Mouse (Mus musculus) liver, embryonic 16.5 days (tissue): ENCODE measurements around the gene Slc16a7. TPM values are rescaled to one million over a fixed set of nuclear protein-coding genes. Genes with fewer than 3 reads are reported as not detected.

Source experiments
- ATAC-seq: fragments of 200-750 bp; cut with Nextera tagmentation; 2 replicates; pipeline ENCODE4 v1.8.0; 2017; ENCODE audit warnings: low read depth, mild to moderate bottlenecking, moderate number of reproducible peaks, moderate library complexity
- H3K27ac ChIP-seq: fragments of 300-500 bp; sonication (generic); 2 replicates; pipeline ENCODE4 v1.5.1; 2014; ENCODE audit warnings: mild to moderate bottlenecking, low read length
- H3K27me3 ChIP-seq: fragments of 300-500 bp; sonication (generic); 2 replicates; pipeline ENCODE4 v1.6.1; 2014; ENCODE audit warnings: low read depth, low read length, mixed read lengths; ENCODE audit not compliant: control insufficient read depth, insufficient read depth
- H3K36me3 ChIP-seq: fragments of 300-500 bp; sonication (generic); 2 replicates; pipeline ENCODE4 v1.6.1; 2014; ENCODE audit warnings: mild to moderate bottlenecking; ENCODE audit not compliant: control insufficient read depth, insufficient read depth
- H3K4me1 ChIP-seq: fragments of 300-500 bp; sonication (generic); 2 replicates; pipeline ENCODE4 v1.6.1; 2014; ENCODE audit warnings: low read depth, low read length, mixed read lengths; ENCODE audit not compliant: control insufficient read depth
- H3K4me2 ChIP-seq: fragments of 300-500 bp; sonication (generic); 2 replicates; pipeline ENCODE4 v1.6.1; 2014; ENCODE audit warnings: low read depth, low read length, mixed read lengths
- H3K4me3 ChIP-seq: fragments of 300-500 bp; sonication (generic); 2 replicates; pipeline ENCODE4 v1.5.1; 2014; ENCODE audit warnings: low read depth, mild to moderate bottlenecking, low read length
- H3K9ac ChIP-seq: fragments of 300-500 bp; sonication (generic); 2 replicates; pipeline ENCODE4 v1.6.1; 2014; ENCODE audit warnings: low read depth, low read length
- H3K9me3 ChIP-seq: fragments of 300-500 bp; sonication (generic); replicated peaks from 2 replicates; pipeline ENCODE4 v1.6.1; 2016; ENCODE audit warnings: low read length; ENCODE audit not compliant: control insufficient read depth
- WGBS: fragments of 180-500 bp; shearing (Covaris S2); extraction: QIAGEN DNeasy Blood & Tissue Kit; methylation state at CpG from one replicate; pipeline ENCODE4 v1.1.7; 2014; ENCODE audit not compliant: insufficient replicate concordance; 5-methylcytosine and 5-hydroxymethylcytosine counted together
- polyA plus RNA-seq: library from polyadenylated mRNA; unstranded; fragments of >200 nt; fragmentation: Nextera tagmentation; extraction: Ambion mirVana; gene quantifications from 2 replicates; pipeline ENCODE4 v1.2.1, GENCODE M21; 2015

Gene Slc16a7
- polyA plus RNA-seq, 1 experiment from 2014 or later: 13.4 TPM

DNA sequence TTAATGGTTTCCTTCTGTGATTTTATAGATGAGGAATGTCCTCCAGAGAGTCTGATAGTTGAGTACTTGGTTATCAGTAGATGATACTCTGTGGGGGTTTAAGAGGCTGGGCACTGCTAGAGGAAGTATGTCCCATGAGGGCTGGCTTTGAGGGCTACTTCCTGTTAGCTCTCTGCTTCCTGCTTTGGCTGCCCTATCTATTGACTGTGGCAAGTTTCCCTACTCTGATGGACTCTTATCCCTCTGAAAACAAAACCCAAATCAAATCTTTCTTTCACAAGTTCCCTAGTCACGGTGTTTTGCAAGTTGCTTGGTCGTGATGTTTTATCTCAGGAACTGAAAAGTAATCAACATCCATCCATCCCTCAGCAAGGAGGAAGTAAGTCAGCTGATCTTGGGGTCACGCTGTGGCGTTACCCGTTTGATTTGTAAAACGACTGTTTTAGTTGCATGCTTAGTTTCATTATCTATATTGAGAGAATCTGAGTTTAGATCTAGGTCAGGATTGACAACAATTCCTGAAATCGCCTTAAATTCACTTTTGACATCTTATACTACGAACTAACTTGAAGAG is 19.1 kb downstream of the Slc16a7 start:
- no peaks in the 10 kb centered on the region for H3K4me1 ChIP-seq
- no peak overlapping the region for H3K27ac ChIP-seq
- no peaks in the 10 kb centered on the region for H3K9me3 ChIP-seq
- H3K4me3 ChIP-seq: no peak overlapping the region
- H3K4me2 ChIP-seq: no peak overlapping the region
- H3K9ac ChIP-seq: no peak overlapping the region
- ATAC-seq: peak; percentile 60; the same call in 1 of the 2 replicates
- no peaks in the 10 kb centered on the region for H3K27me3 ChIP-seq
- 21% methylated on average over 8 of the region's 8 CpGs for WGBS
- H3K36me3 ChIP-seq: no peaks in the 10 kb centered on the region

- no peak for ATAC-seq
- H3K4me2 ChIP-seq: no peak overlapping the region
- no peak overlapping the region for H3K9ac ChIP-seq
- H3K4me3 ChIP-seq: no peak overlapping the region
- H3K36me3 ChIP-seq: no peaks in the 10 kb centered on the region
- no peaks in the 10 kb centered on the region for H3K27me3 ChIP-seq
- H3K27ac ChIP-seq: no peak overlapping the region
- no peaks in the 10 kb centered on the region for H3K4me1 ChIP-seq
- no peaks in the 10 kb centered on the region for H3K9me3 ChIP-seq
- 73% methylated on average over 7 of the region's 7 CpGs for WGBS
Measured at GRCm38 (mm10) chr10:125358479-125358878, 30.8 kb downstream of the Slc16a7 start.

GRCm38 (mm10) chr10:125352805-125353204 is 36.5 kb downstream of the Slc16a7 start:
- no peaks in the 10 kb centered on the region for H3K27me3 ChIP-seq
- no peaks in the 10 kb centered on the region for H3K36me3 ChIP-seq
- H3K27ac ChIP-seq: no peak overlapping the region
- ATAC-seq: no peak
- H3K4me3 ChIP-seq: no peak overlapping the region
- no peaks in the 10 kb centered on the region for H3K4me1 ChIP-seq
- H3K4me2 ChIP-seq: no peak overlapping the region
- 69% methylated on average over 7 of the region's 7 CpGs for WGBS
- H3K9ac ChIP-seq: no peak overlapping the region
- no peaks in the 10 kb centered on the region for H3K9me3 ChIP-seq

- Histone ChIP-seq H3K27me3 (no peaks in the 10 kb centered on the region), H3K9ac (no peak overlapping the region), H3K4me3 (no peak overlapping the region), H3K4me1 (no peaks in the 10 kb centered on the region), H3K9me3 (no peaks in the 10 kb centered on the region), H3K4me2 (no peak overlapping the region), H3K36me3 (no peaks in the 10 kb centered on the region), H3K27ac (no peak overlapping the region)
- 56% methylated on average over 3 of the region's 3 CpGs for WGBS
- ATAC-seq: no peak
Measured at GRCm38 (mm10) chr10:125348171-125348570, 41.1 kb downstream of the Slc16a7 start.

- WGBS: 72% methylated on average over 6 of the region's 6 CpGs
- Histone ChIP-seq H3K4me1 (no peaks in the 10 kb centered on the region), H3K27ac (no peak overlapping the region), H3K9ac (no peak overlapping the region), H3K4me2 (no peak overlapping the region), H3K27me3 (no peaks in the 10 kb centered on the region), H3K9me3 (no peaks in the 10 kb centered on the region), H3K4me3 (no peak overlapping the region), H3K36me3 (no peaks in the 10 kb centered on the region)
- no peak for ATAC-seq
Measured at GRCm38 (mm10) chr10:125347149-125347548, 42.1 kb downstream of the Slc16a7 start.

DNA sequence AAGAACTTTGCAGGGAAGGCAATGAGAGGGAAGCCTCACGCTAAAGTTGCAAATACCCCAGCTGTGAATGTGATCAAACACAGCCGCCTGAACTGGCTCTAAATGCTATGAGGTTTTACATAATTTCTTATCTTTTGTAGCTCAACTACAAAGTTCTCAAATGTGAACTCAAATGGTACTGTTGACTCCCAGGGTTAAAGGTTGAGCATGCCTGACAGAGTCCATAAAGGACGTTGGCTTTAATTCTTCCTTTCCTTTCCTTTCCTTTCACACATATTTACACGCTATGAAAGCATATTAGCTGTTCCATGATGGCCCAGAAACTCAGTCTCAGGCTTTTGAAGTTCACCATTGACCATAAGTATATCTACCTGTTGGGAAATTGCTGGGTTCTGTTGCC is 42.9 kb downstream of the Slc16a7 start:
- 50% methylated on average over 4 of the region's 4 CpGs for WGBS

GRCm38 (mm10) chr10:125345583-125345982 is 43.7 kb downstream of the Slc16a7 start:
- no peaks in the 10 kb centered on the region for H3K9me3 ChIP-seq
- no peaks in the 10 kb centered on the region for H3K27me3 ChIP-seq
- no peak overlapping the region for H3K27ac ChIP-seq
- no peaks in the 10 kb centered on the region for H3K4me1 ChIP-seq
- H3K9ac ChIP-seq: no peak overlapping the region
- H3K4me3 ChIP-seq: no peak overlapping the region
- H3K4me2 ChIP-seq: no peak overlapping the region
- ATAC-seq: no peak
- no peaks in the 10 kb centered on the region for H3K36me3 ChIP-seq
- 53% methylated on average over 1 of the region's 1 CpGs for WGBS

More for the DNA sequence above, 42.9 kb downstream of the Slc16a7 start:
- H3K9me3 ChIP-seq: no peaks in the 10 kb centered on the region
- no peak overlapping the region for H3K4me2 ChIP-seq
- H3K9ac ChIP-seq: no peak overlapping the region
- no peaks in the 10 kb centered on the region for H3K36me3 ChIP-seq
- no peak overlapping the region for H3K4me3 ChIP-seq
- 0 out of 2 replicates have a peak, but pooled peaks have one; percentile 30 for ATAC-seq
- no peak overlapping the region for H3K27ac ChIP-seq
- H3K4me1 ChIP-seq: no peaks in the 10 kb centered on the region
- no peaks in the 10 kb centered on the region for H3K27me3 ChIP-seq

DNA sequence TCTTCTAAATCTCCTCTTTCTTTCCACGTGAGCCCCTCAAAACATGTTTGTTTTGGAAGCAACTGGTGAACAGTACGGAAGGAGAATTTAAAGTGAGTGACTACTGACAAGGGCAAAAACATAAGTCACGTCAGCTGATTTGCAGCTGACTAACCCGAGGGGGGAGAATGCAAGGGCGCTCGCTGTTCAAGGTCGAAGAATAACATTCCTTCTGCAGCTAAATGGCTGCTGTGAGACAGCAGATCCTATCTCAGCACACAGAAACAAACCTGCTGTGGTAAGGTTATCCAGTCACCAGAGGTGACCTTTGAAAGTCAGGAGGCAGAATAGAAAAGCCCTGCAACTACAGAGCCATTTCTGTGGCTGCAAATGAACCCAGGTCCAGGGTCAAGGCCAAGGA is 47.1 kb downstream of the Slc16a7 start:
- Histone ChIP-seq H3K9me3 (no peaks in the 10 kb centered on the region), H3K4me3 (no peak overlapping the region), H3K36me3 (no peaks in the 10 kb centered on the region), H3K9ac (no peak overlapping the region), H3K4me1 (no peaks in the 10 kb centered on the region), H3K4me2 (no peak overlapping the region), H3K27me3 (no peaks in the 10 kb centered on the region), H3K27ac (no peak overlapping the region)
- 68% methylated on average over 7 of the region's 7 CpGs for WGBS
- ATAC-seq: no peak

DNA sequence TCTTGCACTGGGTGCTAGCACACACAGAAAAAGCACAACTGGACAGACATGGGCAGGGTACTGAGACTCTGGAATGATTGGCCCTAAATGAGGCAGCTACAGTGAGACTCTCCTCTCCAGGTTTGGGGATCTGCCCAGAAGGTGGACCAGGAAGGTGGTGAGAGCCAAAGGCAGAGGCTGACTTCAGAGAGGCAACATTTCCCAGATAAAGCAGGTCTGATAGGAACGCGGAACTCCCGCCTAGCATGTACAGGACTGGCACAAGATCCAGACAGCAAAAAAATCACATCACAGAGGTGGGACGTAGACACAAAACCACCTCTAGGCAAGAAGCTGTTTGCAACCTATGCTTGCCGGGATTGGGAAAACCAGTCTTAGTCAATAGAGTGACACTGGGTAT is 55.5 kb downstream of the Slc16a7 start:
- Histone ChIP-seq H3K9ac (no peak overlapping the region), H3K9me3 (no peaks in the 10 kb centered on the region), H3K4me3 (no peak overlapping the region), H3K27me3 (no peaks in the 10 kb centered on the region), H3K27ac (no peak overlapping the region), H3K4me1 (no peaks in the 10 kb centered on the region), H3K36me3 (no peaks in the 10 kb centered on the region), H3K4me2 (no peak overlapping the region)
- 78% methylated on average over 5 of the region's 5 CpGs for WGBS
- no peak for ATAC-seq
